Mouse (Mus musculus) heart, adult 11 months (tissue): ENCODE data around the gene C1ql4.
"Not testable (repeated sequence)": the region's sequence is repeated elsewhere in the genome, so short reads cannot be mapped to it uniquely, and the experiment has no call there.

ENCODE experiments used
- DNase-seq: peaks from one replicate; pipeline ENCODE4 v3.0.0; 2022

Gene C1ql4

GRCm38 (mm10) chr15:99097840-99098492, 10.3 kb upstream of the C1ql4 start:
- peak; percentile 88 for DNase-seq

GRCm38 (mm10) chr15:99096831-99097500, 9.3 kb upstream of the C1ql4 start:
- peak; percentile 89 for DNase-seq

GRCm38 (mm10) chr15:99096061-99096793, 8.6 kb upstream of the C1ql4 start:
- DNase-seq: no peak

- DNase-seq: no peak
These were observed 7.7 kb upstream of the C1ql4 start for GRCm38 (mm10) chr15:99095356-99095755.

GRCm38 (mm10) chr15:99094631-99095270, 7.1 kb upstream of the C1ql4 start:
- no peak for DNase-seq

- peak; percentile 97 for DNase-seq
These were observed 6.0 kb upstream of the C1ql4 start for GRCm38 (mm10) chr15:99093291-99094258.

- no peak for DNase-seq
These were observed 5.3 kb upstream of the C1ql4 start, which contains the start of gene Dnajc22 for GRCm38 (mm10) chr15:99092870-99093269. Gene Dnajc22, plus strand, starts transcription at chr15:99093170.

GRCm38 (mm10) chr15:99089069-99089468, 1.5 kb upstream of the C1ql4 start:
- peak; percentile 90 for DNase-seq

GRCm38 (mm10) chr15:99088292-99088691, 675 bp upstream of the C1ql4 start:
- DNase-seq: peak; percentile 97

GRCm38 (mm10) chr15:99085997-99086396, 1.6 kb downstream of the C1ql4 start:
- peak; percentile 84 for DNase-seq

GRCm38 (mm10) chr15:99084618-99085017, 3.0 kb downstream of the C1ql4 start:
- peak; percentile 75 for DNase-seq

GRCm38 (mm10) chr15:99083867-99084557, 3.6 kb downstream of the C1ql4 start:
- peak; percentile 64 for DNase-seq

GRCm38 (mm10) chr15:99083258-99083657, 4.4 kb downstream of the C1ql4 start:
- peak; percentile 93 for DNase-seq

GRCm38 (mm10) chr15:99082840-99083239, 4.8 kb downstream of the C1ql4 start:
- DNase-seq: peak; percentile 84

GRCm38 (mm10) chr15:99082322-99082721, 5.3 kb downstream of the C1ql4 start:
- DNase-seq: peak; percentile 85

GRCm38 (mm10) chr15:99079804-99080203, 7.8 kb downstream of the C1ql4 start:
- DNase-seq: no peak

GRCm38 (mm10) chr15:99078181-99078910, 9.3 kb downstream of the C1ql4 start:
- peak; percentile 82 for DNase-seq

GRCm38 (mm10) chr15:99076011-99076410, 11.6 kb downstream of the C1ql4 start:
- DNase-seq: not testable (repeated sequence)

- DNase-seq: peak; percentile 100
These were observed 12.8 kb downstream of the C1ql4 start for GRCm38 (mm10) chr15:99074600-99075333.
